ENCODE assay signal across 15 mouse cellular contexts in the genomic region with DNA sequence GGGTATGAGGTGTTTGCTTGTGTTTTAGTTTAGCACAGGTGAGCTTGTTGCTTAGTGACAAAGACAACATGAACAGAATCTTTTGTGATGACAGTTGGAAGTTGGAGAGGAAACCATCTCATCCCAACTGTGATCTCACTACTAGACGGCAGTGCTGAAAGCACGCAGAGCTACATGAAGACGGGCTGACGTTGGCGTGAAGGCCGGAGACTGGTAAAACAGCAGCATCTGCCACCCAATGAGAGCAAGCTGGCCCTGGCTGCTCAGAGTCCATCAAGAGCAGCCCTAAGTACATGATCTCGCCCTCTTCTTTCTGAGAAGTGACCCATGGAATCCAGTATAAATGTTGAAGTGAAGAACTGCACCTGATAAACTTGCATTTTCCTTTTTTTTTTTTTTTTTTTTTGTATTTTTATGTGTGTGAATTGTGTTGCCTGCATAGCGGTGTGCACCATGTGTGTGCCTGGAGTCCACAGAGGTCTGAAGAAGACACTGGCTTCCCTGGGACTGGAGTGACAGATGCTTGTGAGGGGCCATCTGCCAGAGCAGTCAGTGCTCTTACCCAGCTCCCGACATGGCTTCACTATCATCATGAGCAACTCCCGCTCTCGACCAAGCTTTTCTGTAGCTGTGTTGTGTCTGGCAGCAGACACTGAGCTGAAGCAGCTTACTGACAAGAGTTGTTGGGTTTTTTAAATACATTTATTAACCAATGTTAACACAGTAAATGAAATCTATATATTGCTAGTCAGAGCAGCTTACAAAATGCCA.
DNase-seq lines count a peak whose midpoint lies in the region; ATAC-seq and TF ChIP-seq lines count a peak whose summit lies in the region.
"Had no signal": no experiment of that assay in that cellular context is flagged by ENCODE, and none has a peak within 500 bp of the region (broad histone marks: within the 10 kb centered on the region; RNA-seq: fewer than 3 reads in every experiment).

No protein-coding gene starts in this region.

- H3K9ac ChIP-seq in hindbrain, postnatal 0 days (replicated peaks; ENCODE audit: low read length): no peak overlapping the region
- H3K9ac ChIP-seq in hindbrain, embryonic 11.5 days (ENCODE audit: low read depth, low read length): no peak overlapping the region
- H3K9ac ChIP-seq: embryonic facial prominence, embryonic 15.5 days; neural tube, embryonic 15.5 days had no signal

- H3K4me2 ChIP-seq in hindbrain, postnatal 0 days (ENCODE audit: low read depth, low read length): no peak overlapping the region
- H3K4me2 ChIP-seq in hindbrain, embryonic 11.5 days (replicated peaks; ENCODE audit: low read depth, low read length): no peak overlapping the region
- H3K4me2 ChIP-seq: embryonic facial prominence, embryonic 15.5 days; neural tube, embryonic 15.5 days had no signal

- no peaks in the 10 kb centered on the region for H3K4me1 ChIP-seq in hindbrain, postnatal 0 days (ENCODE audit: insufficient read depth, low read length)
- H3K4me1 ChIP-seq in hindbrain, embryonic 11.5 days (replicated peaks; ENCODE audit: control insufficient read depth, insufficient read depth, low read length): no peaks in the 10 kb centered on the region
- H3K4me1 ChIP-seq: embryonic facial prominence, embryonic 15.5 days; neural tube, embryonic 15.5 days had no signal

- H3K36me3 ChIP-seq in hindbrain, postnatal 0 days (ENCODE audit: insufficient read depth, low read length): peaks cover 38% of the 10 kb centered on the region
- peaks cover 17% of the 10 kb centered on the region for H3K36me3 ChIP-seq in hindbrain, embryonic 11.5 days (ENCODE audit: control insufficient read depth, insufficient read depth, low read length)

- H3K4me3 ChIP-seq in hindbrain, postnatal 0 days (ENCODE audit: low read length): no peak overlapping the region
- no peak overlapping the region for H3K4me3 ChIP-seq in hindbrain, embryonic 11.5 days (ENCODE audit: low read depth, low read length)
- H3K4me3 ChIP-seq: embryonic facial prominence, embryonic 15.5 days; neural tube, embryonic 15.5 days had no signal

- 80% methylated on average over 11 of the region's 11 CpGs for WGBS in hindbrain, postnatal 0 days
- WGBS in hindbrain, embryonic 11.5 days: 94% methylated on average over 11 of the region's 11 CpGs

- no peaks in the 10 kb centered on the region for H3K27me3 ChIP-seq in hindbrain, postnatal 0 days (ENCODE audit: insufficient read depth, low read length)
- no peaks in the 10 kb centered on the region for H3K27me3 ChIP-seq in hindbrain, embryonic 11.5 days (ENCODE audit: control insufficient read depth, insufficient read depth, low read length)
- H3K27me3 ChIP-seq: embryonic facial prominence, embryonic 15.5 days; neural tube, embryonic 15.5 days had no signal

- peak; percentile 33 for DNase-seq in hindbrain, postnatal 0 days (ENCODE audit: low spot score)
- DNase-seq in hindbrain, embryonic 11.5 days (ENCODE audit: low spot score): no peak
- peak; percentile 48 for DNase-seq in cerebellum, adult 8-10 months
- peak; percentile 36 to 47 for DNase-seq in layer of hippocampus, adult 8-10 months (ENCODE audit: low spot score in 2 of 2)
- DNase-seq in lung, adult 18-20 months: no peak
- DNase-seq: gastrocnemius, postnatal 10 days; heart, postnatal 36 days; lung, postnatal 4 days had no signal

- no peak for TF ChIP-seq CTCF in hindbrain, postnatal 0 days (IDR thresholded peaks at IDR 0.05; ENCODE audit: low read depth)

- H3K27ac ChIP-seq in hindbrain, postnatal 0 days: no peak overlapping the region
- H3K27ac ChIP-seq in hindbrain, embryonic 11.5 days (ENCODE audit: low read depth, low read length): no peak overlapping the region
- H3K27ac ChIP-seq: embryonic facial prominence, embryonic 15.5 days; kidney, postnatal 0 days; neural tube, embryonic 15.5 days had no signal

- ATAC-seq in hindbrain, postnatal 0 days: peak; percentile 53; the same call in 1 of the 2 replicates
- ATAC-seq in hindbrain, embryonic 11.5 days (ENCODE audit: low FRiP score): no peak
- ATAC-seq in cerebellum, adult (ENCODE audit: insufficient number of reproducible peaks, low FRiP score, low TSS enrichment): peak; percentile 79
- ATAC-seq in megakaryocyte, adult 5-6 weeks (ENCODE audit: poor library complexity, severe bottlenecking): no peak
- ATAC-seq in erythroblast, adult 5-6 weeks (replicated peaks; ENCODE audit: low FRiP score, poor library complexity, severe bottlenecking): no peak
- ATAC-seq: inflammation-experienced regulatory T-cells, adult 6 months had no signal

- H3K9me3 ChIP-seq in hindbrain, postnatal 0 days (ENCODE audit: low read length): no peaks in the 10 kb centered on the region
- H3K9me3 ChIP-seq in hindbrain, embryonic 11.5 days (ENCODE audit: control insufficient read depth, low read length): no peaks in the 10 kb centered on the region
- H3K9me3 ChIP-seq: embryonic facial prominence, embryonic 15.5 days; neural tube, embryonic 15.5 days had no signal

Comparison
In these comparisons a context has a peak if more than half of its experiments do, and no peak if none do; other contexts are left out.
1. ATAC-seq: peak in hindbrain, postnatal 0 days (single experiment) and cerebellum, adult (single experiment); none in hindbrain, embryonic 11.5 days (single experiment), megakaryocyte, adult 5-6 weeks (single experiment) and erythroblast, adult 5-6 weeks (single experiment).
2. DNase-seq: peak in hindbrain, postnatal 0 days (single experiment), cerebellum, adult 8-10 months (single experiment) and layer of hippocampus, adult 8-10 months (2 of 2); none in hindbrain, embryonic 11.5 days (single experiment) and lung, adult 18-20 months (0 of 2).